Mouse (Mus musculus) brown adipose tissue, adult 24 weeks (tissue): ENCODE results near the gene Elmod3. TPM values are rescaled to one million over a fixed set of nuclear protein-coding genes. Genes with fewer than 3 reads are reported as not detected.

Experiments
- H3K27ac ChIP-seq: fragments of 200-500 bp; replicated peaks from 2 replicates; pipeline ENCODE4 v1.5.1; 2012; ENCODE audit warnings: low read depth, mild to moderate bottlenecking, low read length
- H3K4me1 ChIP-seq: fragments of 200-500 bp; 2 replicates; pipeline ENCODE4 v1.6.1; 2012; ENCODE audit warnings: low read length, mixed read lengths; ENCODE audit not compliant: control insufficient read depth, insufficient read depth, insufficient read length
- H3K4me3 ChIP-seq: fragments of 200-500 bp; 2 replicates; pipeline ENCODE4 v1.5.1; 2012; ENCODE audit warnings: low read depth, mild to moderate bottlenecking, low read length, moderate library complexity; ENCODE audit not compliant: insufficient read depth
- polyA plus RNA-seq: library from polyadenylated mRNA; stranded (reverse); fragments of >200 nt; gene quantifications from 2 replicates; pipeline ENCODE4 v1.2.4, GENCODE M21; 2012; ENCODE audit not compliant: missing spikeins, insufficient read depth, insufficient read length

The Elmod3 gene
- polyA plus RNA-seq, 1 experiment, result 31.5 TPM

GRCm38 (mm10) chr6:72622917-72623316 lies 24.7 kb upstream of the Elmod3 start:
- no peak overlapping the region for H3K4me3 ChIP-seq
- no peak overlapping the region for H3K27ac ChIP-seq
- H3K4me1 ChIP-seq, result peaks cover 3% of the 10 kb centered on the region; the same call in 1 of the 2 replicates

- no peak overlapping the region for H3K27ac ChIP-seq
- H3K4me3 ChIP-seq, result no peak overlapping the region
- H3K4me1 ChIP-seq, result peaks cover 6% of the 10 kb centered on the region
Measured at GRCm38 (mm10) chr6:72620920-72621319, 22.7 kb upstream of the Elmod3 start.

DNA sequence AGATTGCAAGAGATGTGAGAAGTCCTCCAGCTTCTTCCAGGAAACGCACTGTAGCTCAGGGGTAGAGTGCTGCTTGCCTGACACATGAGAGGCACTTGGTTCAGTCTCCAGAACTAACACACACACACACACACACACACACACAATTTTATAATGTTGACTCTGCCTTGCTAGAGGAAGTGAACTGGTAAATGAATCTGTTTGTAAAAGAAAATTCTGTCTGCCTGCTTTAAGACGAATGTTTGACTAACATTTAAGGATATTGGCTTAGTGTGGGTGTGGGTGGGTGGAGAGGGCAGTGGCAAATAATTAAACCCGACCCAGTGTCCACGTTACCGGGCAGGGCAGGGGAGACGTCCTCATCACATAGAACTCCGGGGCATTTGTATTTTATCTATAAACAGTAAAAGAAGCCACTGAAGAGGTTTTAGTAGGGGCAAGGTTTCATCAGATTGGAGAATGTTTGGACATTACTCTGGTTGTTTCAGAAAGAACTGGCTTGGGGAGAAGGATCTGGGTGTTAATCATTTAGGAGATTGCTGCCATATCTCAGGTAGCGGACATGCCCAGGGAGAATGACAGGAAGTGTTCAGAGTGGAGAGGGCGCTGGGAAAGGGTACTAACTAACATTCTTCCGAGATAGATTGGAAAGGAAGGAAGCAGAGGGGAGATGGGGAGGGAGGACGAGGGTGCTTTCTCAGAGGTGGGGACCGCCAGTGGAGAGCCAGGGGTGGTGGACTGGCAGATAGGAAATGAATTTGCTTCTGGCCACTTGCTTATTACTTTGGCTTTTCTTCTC lies 21.7 kb upstream of the Elmod3 start:
- Histone ChIP-seq H3K4me3 (no peak overlapping the region), H3K4me1 (peaks cover 6% of the 10 kb centered on the region), H3K27ac (0 out of 2 replicates have a peak overlapping the region, but pooled peaks have one; percentile 15)

GRCm38 (mm10) chr6:72616643-72617288 lies 18.6 kb upstream of the Elmod3 start, which contains the start of gene Tgoln1:
Tgoln1 (minus strand) TSS chr6:72617000.
- Histone ChIP-seq H3K4me1 (peaks cover 5% of the 10 kb centered on the region), H3K4me3 (peak within 1 kb of the TSS; percentile 90), H3K27ac (peak within 1 kb of the TSS; percentile 90)

- Histone ChIP-seq H3K4me1 (peaks cover 5% of the 10 kb centered on the region), H3K27ac (peak overlapping the region; percentile 49), H3K4me3 (peak overlapping the region; percentile 79)
Measured at GRCm38 (mm10) chr6:72615561-72616375, 17.6 kb upstream of the Elmod3 start.

DNA sequence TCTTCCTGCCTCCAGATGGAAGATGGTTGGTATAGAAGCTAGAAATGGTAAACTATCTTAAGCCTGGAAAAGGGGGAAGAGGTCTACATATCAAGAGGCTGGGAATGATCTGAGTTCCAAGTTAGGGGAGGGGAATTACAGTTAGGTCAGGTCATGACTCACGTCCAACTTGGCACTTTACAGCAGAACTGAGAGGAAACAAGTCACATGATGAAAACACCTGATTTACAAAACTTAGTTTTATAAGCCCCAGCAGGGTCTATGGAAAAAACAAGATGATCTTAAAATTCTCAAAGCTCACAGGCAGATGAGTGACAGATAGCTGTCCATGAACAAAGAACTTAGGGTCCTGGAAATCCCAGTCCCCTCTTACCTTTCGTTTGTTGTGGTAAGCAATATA lies 16.9 kb upstream of the Elmod3 start:
- H3K4me3 ChIP-seq, result peak overlapping the region; percentile 79
- peak overlapping the region; percentile 49 for H3K27ac ChIP-seq
- peaks cover 5% of the 10 kb centered on the region for H3K4me1 ChIP-seq

DNA sequence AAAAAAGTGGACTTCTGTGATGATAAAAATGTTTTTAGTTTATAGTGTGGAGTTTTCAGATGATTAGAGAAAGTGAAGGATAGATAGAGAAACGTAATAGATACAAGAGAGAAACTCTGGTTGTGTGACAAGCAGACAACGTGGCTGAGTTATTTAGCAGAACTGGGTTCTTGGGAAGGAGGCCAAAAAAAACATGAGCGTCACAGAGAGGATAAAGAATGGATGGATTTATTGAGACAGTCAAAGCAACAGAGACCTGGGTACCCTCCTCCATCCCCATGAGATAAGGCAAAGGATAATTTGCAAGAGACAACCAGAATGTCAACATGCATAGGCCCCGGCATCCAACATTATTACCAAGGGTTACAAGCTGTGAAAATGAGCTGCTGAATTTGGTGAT lies 12.0 kb upstream of the Elmod3 start:
- Histone ChIP-seq H3K4me1 (peaks cover 2% of the 10 kb centered on the region; the same call in 1 of the 2 replicates), H3K27ac (no peak overlapping the region), H3K4me3 (no peak overlapping the region)

- Histone ChIP-seq H3K4me1 (no peaks in the 10 kb centered on the region), H3K27ac (no peak overlapping the region), H3K4me3 (no peak overlapping the region)
Measured at GRCm38 (mm10) chr6:72608662-72609184, 10.5 kb upstream of the Elmod3 start.

DNA sequence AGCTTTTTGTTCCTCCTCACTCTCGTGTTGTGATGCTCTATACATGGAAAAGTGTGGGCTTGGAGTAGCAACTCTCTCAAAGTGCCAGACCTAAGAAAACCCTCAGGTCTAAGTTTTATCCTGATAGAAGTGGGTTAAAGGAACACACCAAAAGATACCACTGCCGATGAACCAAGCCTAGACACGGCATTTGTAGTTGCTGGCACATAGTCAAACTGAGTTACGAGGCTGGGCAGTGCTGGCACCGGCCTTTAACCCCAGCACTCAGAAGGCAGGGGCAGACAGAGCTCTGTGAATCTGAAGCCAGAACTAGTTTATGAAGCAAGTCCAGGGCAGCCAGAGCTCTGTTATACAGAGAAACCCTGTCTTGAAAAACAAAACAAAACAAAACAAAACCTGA lies 9.5 kb upstream of the Elmod3 start:
- no peak overlapping the region for H3K27ac ChIP-seq
- no peak overlapping the region for H3K4me3 ChIP-seq
- no peaks in the 10 kb centered on the region for H3K4me1 ChIP-seq

DNA sequence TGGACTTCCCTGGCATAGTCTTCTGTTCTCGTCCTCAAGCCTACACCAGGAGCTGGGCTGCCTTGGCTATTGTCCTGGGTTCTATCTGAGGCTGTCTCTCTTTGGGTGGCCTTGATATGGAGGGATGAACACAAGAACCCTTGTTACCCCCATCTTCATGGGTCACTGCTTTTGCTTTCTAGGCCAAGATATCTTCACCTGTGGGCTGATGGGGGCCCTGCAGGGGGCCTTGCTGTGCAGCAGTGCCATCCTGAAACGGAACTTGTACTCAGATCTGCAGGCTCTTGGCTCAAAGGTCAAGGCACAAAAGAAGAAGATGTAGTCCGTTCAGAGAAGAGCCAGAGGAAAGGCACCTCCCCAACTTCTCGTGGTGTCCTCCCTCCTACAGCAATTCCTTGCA lies 8.8 kb upstream of the Elmod3 start:
- no peak overlapping the region for H3K27ac ChIP-seq

DNA sequence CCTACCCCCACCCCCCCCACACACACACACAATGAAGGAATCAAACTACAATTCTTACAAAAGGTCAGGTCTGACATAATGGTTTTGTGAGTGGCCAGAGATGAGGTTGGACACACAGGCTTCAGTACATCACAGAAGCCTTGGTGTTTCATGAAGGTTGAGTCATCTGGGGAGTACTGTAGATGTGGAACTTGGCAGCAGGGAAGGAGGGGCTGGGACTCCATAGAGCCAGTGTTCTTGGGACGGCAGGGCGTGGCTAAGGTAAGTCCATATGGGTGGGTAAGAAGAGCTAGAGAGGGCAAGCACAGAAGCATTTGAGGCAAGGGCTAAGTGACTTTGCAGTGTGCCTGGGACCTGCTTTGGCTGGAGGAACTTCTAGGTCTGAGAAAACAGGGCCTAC lies 5.9 kb upstream of the Elmod3 start:
- Histone ChIP-seq H3K4me3 (no peak overlapping the region), H3K27ac (no peak overlapping the region), H3K4me1 (no peaks in the 10 kb centered on the region)

More for the DNA sequence above, 8.8 kb upstream of the Elmod3 start:
- H3K4me1 ChIP-seq, result no peaks in the 10 kb centered on the region
- H3K4me3 ChIP-seq, result no peak overlapping the region

- Histone ChIP-seq H3K4me1 (no peaks in the 10 kb centered on the region), H3K27ac (no peak overlapping the region), H3K4me3 (no peak overlapping the region)
Measured at GRCm38 (mm10) chr6:72601732-72602131, 3.5 kb upstream of the Elmod3 start.

DNA sequence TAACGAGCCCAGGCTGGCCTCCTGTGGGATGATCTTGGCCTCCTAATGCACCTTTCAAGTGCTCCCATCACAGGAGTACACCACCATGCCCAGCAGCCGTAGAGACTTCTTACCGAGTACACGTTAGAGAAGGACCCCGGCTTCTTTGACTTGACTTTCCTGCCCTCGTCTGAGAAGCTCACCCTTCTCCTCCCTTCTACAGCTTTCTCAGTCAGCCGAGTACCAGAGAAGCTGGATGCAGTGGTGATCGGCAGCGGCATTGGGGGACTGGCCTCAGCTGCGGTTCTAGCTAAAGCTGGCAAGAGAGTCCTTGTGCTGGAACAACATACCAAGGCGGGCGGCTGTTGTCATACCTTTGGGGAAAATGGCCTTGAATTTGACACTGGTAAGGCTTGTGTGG lies 2.6 kb upstream of the Elmod3 start:
- Histone ChIP-seq H3K4me1 (no peaks in the 10 kb centered on the region), H3K27ac (no peak overlapping the region), H3K4me3 (no peak overlapping the region)

DNA sequence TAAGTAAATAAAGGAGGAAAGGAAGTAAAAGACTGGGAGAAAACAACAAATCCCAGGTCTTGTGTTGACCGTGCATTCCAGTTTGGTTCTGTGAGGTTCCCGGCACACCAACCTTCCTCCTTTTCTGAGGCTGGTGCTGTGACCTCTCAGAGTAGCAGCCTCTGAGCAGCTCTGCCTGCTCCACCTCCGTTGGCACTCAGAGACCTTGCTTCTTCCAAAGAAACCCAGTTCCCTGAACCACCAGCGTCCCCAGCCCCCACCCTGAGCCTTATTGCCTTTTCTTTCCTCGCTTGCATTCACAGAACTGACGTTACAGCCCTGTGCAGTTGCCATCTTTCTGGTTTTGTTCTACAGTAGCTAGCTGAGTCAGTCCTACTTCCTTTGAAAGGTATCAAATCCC lies 2.0 kb upstream of the Elmod3 start:
- H3K27ac ChIP-seq, result peak overlapping the region; percentile 60; the same call in 1 of the 2 replicates
- H3K4me3 ChIP-seq, result no peak overlapping the region

More for the DNA sequence above, 2.0 kb upstream of the Elmod3 start:
- H3K4me1 ChIP-seq, result no peaks in the 10 kb centered on the region
